Mouse (Mus musculus) C2C12 (cell line): ENCODE results near the gene St3gal4.

Experiments used
- CTCF ChIP-seq: IDR thresholded peaks from one replicate; pipeline ENCODE4 v1.5.1; 2011; ENCODE audit not compliant: control insufficient read depth, insufficient read depth, insufficient read length
- MYOD1 ChIP-seq: IDR thresholded peaks from one replicate; pipeline ENCODE4 v1.6.1; 2011; ENCODE audit warnings: low read depth; ENCODE audit not compliant: control insufficient read depth, insufficient read length
- USF1 ChIP-seq: IDR thresholded peaks from one replicate; pipeline ENCODE4 v1.6.1; 2011; ENCODE audit warnings: low read depth, mild to moderate bottlenecking, control low read depth, moderate library complexity

DNA sequence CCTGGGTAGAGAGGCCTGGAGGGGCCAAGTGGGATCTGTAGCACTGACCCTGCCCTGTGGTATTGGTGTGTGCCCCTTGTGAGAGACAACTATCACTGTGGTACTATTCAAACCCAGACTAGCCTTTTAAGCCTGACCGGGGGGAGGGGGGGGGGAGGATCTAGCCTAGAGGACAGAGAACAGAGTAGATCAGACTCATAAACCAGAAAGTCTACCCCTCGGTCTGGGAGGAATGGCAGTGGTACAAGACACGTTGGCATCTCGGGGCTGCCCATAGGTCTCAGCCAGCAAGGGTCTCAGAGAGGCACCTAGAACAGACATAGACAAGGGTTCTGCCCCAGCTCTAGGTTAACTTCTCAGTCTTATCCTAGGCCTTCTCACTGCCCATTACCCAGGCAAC, 3.3 kb downstream of the St3gal4 start:
- no peak for TF ChIP-seq CTCF
- no peak for TF ChIP-seq MYOD1
- no peak for TF ChIP-seq USF1
